Mouse (Mus musculus): ENCODE results near the gene Erbb2. TPM values are rescaled to one million over a fixed set of nuclear protein-coding genes. Genes with fewer than 3 reads are reported as not detected.
A peak's percentile ranks its signal among the peaks of the same experiment; 100 is the strongest.

Gene Erbb2
- polyA plus RNA-seq, 2 experiments, result 51.1 to 73.6 TPM

- 44% methylated on average over 24 of the region's 25 CpGs for WGBS
- no peak within 1 kb of the TSS for H3K27ac ChIP-seq (replicated peaks; ENCODE audit: low read depth, low read length)
- H3K4me1 ChIP-seq (ENCODE audit: control insufficient read depth, insufficient read depth, low read length), result no peaks in the 10 kb centered on the region; the same call in 1 of the 2 replicates
- ATAC-seq (ENCODE audit: low FRiP score, low read depth) (no peak), DNase-seq (ENCODE audit: low spot score) (no peak)
- no peaks in the 10 kb centered on the region for H3K36me3 ChIP-seq (ENCODE audit: control insufficient read depth, insufficient read depth, low read length)
- no peak within 1 kb of the TSS for H3K4me2 ChIP-seq (replicated peaks; ENCODE audit: low read depth, low read length, severe bottlenecking)
- H3K27me3 ChIP-seq (ENCODE audit: control insufficient read depth, insufficient read depth, low read length), result peaks cover 42% of the 10 kb centered on the region
- no peak within 1 kb of the TSS; the same call in 1 of the 2 replicates for H3K4me3 ChIP-seq (replicated peaks; ENCODE audit: low read length)
- H3K9me3 ChIP-seq (ENCODE audit: control insufficient read depth, low read length), result no peaks in the 10 kb centered on the region
- no peak for TF ChIP-seq POLR2A (IDR thresholded peaks at IDR 0.05; ENCODE audit: borderline replicate concordance, extremely low read depth, insufficient read depth, insufficient read length)
- H3K9ac ChIP-seq (ENCODE audit: low read depth, low read length, severe bottlenecking), result no peak within 1 kb of the TSS
These were observed 26.4 kb upstream of the Erbb2 start, which contains the start of gene Pnmt for GRCm38 (mm10) chr11:98385638-98386585. TSS of gene Pnmt (plus strand) at chr11:98386450.

DNA sequence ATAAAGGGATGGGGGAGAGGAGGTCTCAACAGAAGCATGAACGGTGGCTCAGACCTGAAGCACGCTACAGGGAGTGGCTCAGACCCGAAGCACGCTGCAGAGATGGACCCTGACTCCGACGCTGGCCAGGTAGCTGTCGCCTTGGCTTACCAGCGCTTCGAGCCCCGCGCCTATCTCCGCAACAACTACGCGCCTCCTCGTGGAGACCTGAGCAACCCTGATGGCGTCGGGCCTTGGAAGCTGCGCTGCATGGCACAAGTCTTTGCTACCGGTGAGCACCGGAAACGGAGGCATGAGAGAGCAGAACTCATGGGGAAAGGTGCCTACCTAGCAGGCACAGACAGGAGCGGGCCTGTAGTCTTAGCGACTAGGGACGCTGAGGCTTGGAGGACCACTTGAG lies 25.7 kb upstream of the Erbb2 start:
- H3K9me3 ChIP-seq (ENCODE audit: control insufficient read depth, low read length), result no peaks in the 10 kb centered on the region
- no peak overlapping the region for H3K9ac ChIP-seq (ENCODE audit: low read depth, low read length, severe bottlenecking)
- ATAC-seq (ENCODE audit: low FRiP score, low read depth), result no peak
- no peaks in the 10 kb centered on the region; the same call in 1 of the 2 replicates for H3K4me1 ChIP-seq (ENCODE audit: control insufficient read depth, insufficient read depth, low read length)
- H3K4me2 ChIP-seq (replicated peaks; ENCODE audit: low read depth, low read length, severe bottlenecking), result no peak overlapping the region
- no peak overlapping the region; the same call in 1 of the 2 replicates for H3K4me3 ChIP-seq (replicated peaks; ENCODE audit: low read length)
- DNase-seq (ENCODE audit: low spot score), result no peak
- peaks cover 42% of the 10 kb centered on the region for H3K27me3 ChIP-seq (ENCODE audit: control insufficient read depth, insufficient read depth, low read length)
- no peak for TF ChIP-seq POLR2A (IDR thresholded peaks at IDR 0.05; ENCODE audit: borderline replicate concordance, extremely low read depth, insufficient read depth, insufficient read length)
- H3K27ac ChIP-seq (replicated peaks; ENCODE audit: low read depth, low read length), result no peak overlapping the region
- no peaks in the 10 kb centered on the region for H3K36me3 ChIP-seq (ENCODE audit: control insufficient read depth, insufficient read depth, low read length)
- WGBS, result 11% methylated on average over 23 of the region's 24 CpGs

DNA sequence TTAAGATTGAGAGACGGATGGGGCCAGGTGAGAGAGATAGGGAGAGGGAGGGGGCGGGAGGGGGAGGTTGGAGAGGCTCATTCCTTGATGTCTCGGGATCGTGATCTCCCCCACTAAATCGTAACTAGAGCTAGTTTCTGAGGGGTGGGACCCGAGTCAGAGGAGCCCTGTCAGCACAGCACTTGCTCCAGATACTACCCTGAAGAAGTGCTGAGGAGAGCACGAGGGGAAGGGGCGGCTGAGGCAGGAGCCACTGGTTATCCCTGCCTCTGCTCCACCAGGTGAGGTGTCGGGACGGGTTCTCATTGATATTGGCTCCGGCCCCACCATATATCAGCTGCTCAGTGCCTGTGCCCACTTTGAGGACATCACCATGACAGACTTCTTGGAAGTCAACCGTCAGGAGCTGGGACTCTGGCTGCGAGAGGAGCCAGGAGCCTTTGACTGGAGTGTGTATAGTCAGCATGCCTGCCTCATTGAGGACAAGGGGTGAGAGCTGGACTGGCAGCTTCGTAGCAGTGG lies 25.2 kb upstream of the Erbb2 start:
- no peak for DNase-seq (ENCODE audit: low spot score)
- Histone ChIP-seq H3K4me2 (replicated peaks; ENCODE audit: low read depth, low read length, severe bottlenecking) (no peak overlapping the region), H3K4me1 (ENCODE audit: control insufficient read depth, insufficient read depth, low read length) (no peaks in the 10 kb centered on the region; the same call in 1 of the 2 replicates), H3K36me3 (ENCODE audit: control insufficient read depth, insufficient read depth, low read length) (no peaks in the 10 kb centered on the region), H3K4me3 (replicated peaks; ENCODE audit: low read length) (no peak overlapping the region), H3K27ac (replicated peaks; ENCODE audit: low read depth, low read length) (no peak overlapping the region), H3K9me3 (ENCODE audit: control insufficient read depth, low read length) (no peaks in the 10 kb centered on the region), H3K27me3 (ENCODE audit: control insufficient read depth, insufficient read depth, low read length) (peaks cover 42% of the 10 kb centered on the region), H3K9ac (ENCODE audit: low read depth, low read length, severe bottlenecking) (no peak overlapping the region)
- WGBS, result 39% methylated on average over 14 of the region's 14 CpGs
- no peak for TF ChIP-seq POLR2A (IDR thresholded peaks at IDR 0.05; ENCODE audit: borderline replicate concordance, extremely low read depth, insufficient read depth, insufficient read length)
- no peak for ATAC-seq (ENCODE audit: low FRiP score, low read depth)

DNA sequence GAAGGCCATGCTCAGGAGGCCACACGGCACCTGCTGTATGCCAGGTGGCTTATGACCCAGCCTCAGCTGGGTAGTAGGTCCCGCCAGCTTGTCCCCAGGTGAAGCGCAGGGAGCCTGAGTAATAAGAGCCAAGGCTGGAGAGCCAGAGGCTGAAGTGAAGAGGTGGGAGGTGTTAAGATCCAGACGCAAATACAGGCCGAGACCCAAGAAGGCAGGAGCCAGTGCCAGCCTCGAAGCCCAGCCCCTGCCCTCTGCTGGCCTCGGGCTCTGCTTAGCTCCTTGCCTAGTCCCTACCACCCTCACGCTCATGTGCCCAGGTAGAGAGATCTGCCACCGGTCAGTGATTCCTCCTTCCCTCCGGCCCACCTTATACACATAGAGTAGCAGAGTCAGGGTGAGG lies 24.0 kb upstream of the Erbb2 start:
- 67% methylated on average over 10 of the region's 10 CpGs for WGBS
- H3K9ac ChIP-seq (ENCODE audit: low read depth, low read length, severe bottlenecking), result no peak overlapping the region
- no peak overlapping the region for H3K27ac ChIP-seq (replicated peaks; ENCODE audit: low read depth, low read length)
- no peak overlapping the region for H3K4me2 ChIP-seq (replicated peaks; ENCODE audit: low read depth, low read length, severe bottlenecking)
- no peak overlapping the region for H3K4me3 ChIP-seq (replicated peaks; ENCODE audit: low read length)
- H3K36me3 ChIP-seq (ENCODE audit: control insufficient read depth, insufficient read depth, low read length), result no peaks in the 10 kb centered on the region
- H3K27me3 ChIP-seq (ENCODE audit: control insufficient read depth, insufficient read depth, low read length), result peaks cover 42% of the 10 kb centered on the region
- H3K4me1 ChIP-seq (ENCODE audit: control insufficient read depth, insufficient read depth, low read length), result peaks cover 1% of the 10 kb centered on the region
- ATAC-seq (ENCODE audit: low FRiP score, low read depth), result no peak
- no peak for DNase-seq (ENCODE audit: low spot score)
- no peak for TF ChIP-seq POLR2A (IDR thresholded peaks at IDR 0.05; ENCODE audit: borderline replicate concordance, extremely low read depth, insufficient read depth, insufficient read length)
- H3K9me3 ChIP-seq (ENCODE audit: control insufficient read depth, low read length), result no peaks in the 10 kb centered on the region

DNA sequence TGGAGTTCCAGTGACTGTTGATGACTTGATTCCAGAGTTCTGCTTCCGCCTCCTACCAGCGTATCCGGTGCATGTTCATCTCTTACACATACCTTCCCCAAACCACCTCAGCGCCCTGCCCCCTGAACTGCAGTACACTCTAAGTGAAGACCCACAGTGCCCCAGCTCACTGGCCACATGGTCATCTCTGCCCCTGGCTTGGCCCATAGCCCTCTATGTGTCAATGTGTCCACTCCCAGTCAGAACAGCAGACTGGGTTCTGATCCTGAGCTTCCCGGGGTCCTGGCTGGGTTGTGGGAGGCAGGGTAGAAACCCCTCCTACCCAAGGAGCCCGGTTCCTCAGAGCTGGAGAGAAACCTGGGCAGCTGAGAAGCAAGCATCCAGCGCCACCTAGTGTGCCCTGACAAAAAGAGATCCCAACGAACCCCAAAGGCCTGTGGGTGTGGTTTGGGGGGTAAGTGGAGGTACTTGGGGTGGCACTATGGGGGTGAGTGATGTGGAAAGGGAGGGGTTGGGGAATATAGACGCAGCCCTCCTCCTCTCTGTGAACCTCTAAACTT lies 23.0 kb upstream of the Erbb2 start:
- WGBS, result 32% methylated on average over 9 of the region's 9 CpGs
- Histone ChIP-seq H3K9ac (ENCODE audit: low read depth, low read length, severe bottlenecking) (0 out of 2 replicates have a peak overlapping the region, but pooled peaks have one; percentile 21), H3K4me3 (replicated peaks; ENCODE audit: low read length) (no peak overlapping the region), H3K4me1 (ENCODE audit: control insufficient read depth, insufficient read depth, low read length) (peaks cover 5% of the 10 kb centered on the region), H3K27me3 (ENCODE audit: control insufficient read depth, insufficient read depth, low read length) (peaks cover 39% of the 10 kb centered on the region), H3K9me3 (ENCODE audit: control insufficient read depth, low read length) (no peaks in the 10 kb centered on the region), H3K36me3 (ENCODE audit: control insufficient read depth, insufficient read depth, low read length) (no peaks in the 10 kb centered on the region), H3K27ac (replicated peaks; ENCODE audit: low read depth, low read length) (no peak overlapping the region), H3K4me2 (replicated peaks; ENCODE audit: low read depth, low read length, severe bottlenecking) (no peak overlapping the region)
- DNase-seq (ENCODE audit: low spot score) (peak; percentile 55), ATAC-seq (ENCODE audit: low FRiP score, low read depth) (no peak)
- TF ChIP-seq POLR2A (IDR thresholded peaks at IDR 0.05; ENCODE audit: borderline replicate concordance, extremely low read depth, insufficient read depth, insufficient read length), result no peak
